Mouse (Mus musculus): ENCODE results near the gene Olfr461. TPM values are rescaled to one million over a fixed set of nuclear protein-coding genes. Genes with fewer than 3 reads are reported as not detected.

The Olfr461 gene
- total and polyA plus RNA-seq, 3 experiments, result not detected

DNA sequence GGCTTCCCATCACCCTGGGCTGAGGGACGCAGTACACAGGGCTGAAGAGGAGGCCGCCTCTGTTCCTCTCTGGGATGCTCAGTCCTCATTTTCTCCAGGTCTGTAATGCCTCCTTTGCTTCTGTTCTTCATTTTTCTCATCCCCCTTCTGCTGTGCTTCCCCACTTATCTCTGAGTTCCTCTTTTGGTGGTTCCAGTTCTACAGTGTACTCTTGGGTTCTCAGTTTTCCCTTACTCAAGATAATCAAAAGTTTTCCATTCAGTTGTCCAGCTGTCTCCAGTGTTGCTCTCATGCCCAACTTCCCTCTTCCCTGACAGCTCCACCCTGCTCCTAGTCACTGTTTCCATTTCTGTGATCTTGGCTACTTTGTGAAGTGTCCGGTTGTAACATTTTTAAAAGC is 18.8 kb upstream of the Olfr461 start:
- Histone ChIP-seq H3K9me3 (replicated peaks; ENCODE audit: insufficient read depth, low read length) (no peaks in the 10 kb centered on the region), H3K36me3 (ENCODE audit: control insufficient read depth in 1 of 2, insufficient read depth in 2 of 2, low read length in 2 of 2) (no peaks in the 10 kb centered on the region), H3K9ac (ENCODE audit: control insufficient read depth, low read depth, low read length, poor library complexity, severe bottlenecking) (no peak overlapping the region), H3K27me3 (ENCODE audit: control insufficient read depth in 1 of 2, insufficient read depth in 2 of 2, low read length in 2 of 2) (no peaks in the 10 kb centered on the region), H3K4me1 (ENCODE audit: control insufficient read depth in 1 of 2, insufficient read depth in 2 of 2, low read length in 2 of 2) (no peaks in the 10 kb centered on the region), H3K27ac (ENCODE audit: control insufficient read depth, low read depth, low read length) (no peak overlapping the region), H3K79me2 (ENCODE audit: control insufficient read depth, insufficient read depth, low read length, poor library complexity) (no peaks in the 10 kb centered on the region), H3K4me3 (ENCODE audit: control insufficient read depth in 1 of 2, insufficient read depth in 1 of 2, low read depth in 2 of 2, low read length in 2 of 2) (no peak overlapping the region)
- no peak for DNase-seq (ENCODE audit: low read depth, low spot score)
- TF ChIP-seq BHLHE40 (IDR thresholded peaks at IDR 0.05; ENCODE audit: borderline replicate concordance, low read depth, low read length) (no peak), RAD21 (IDR thresholded peaks at IDR 0.05; ENCODE audit: low read depth, low read length) (no peak), UBTF (IDR thresholded peaks at IDR 0.05; ENCODE audit: borderline replicate concordance, insufficient read depth, low read depth, low read length) (no peak), ZC3H11A (IDR thresholded peaks at IDR 0.05; ENCODE audit: low read depth, low read length) (no peak), MAX (IDR thresholded peaks at IDR 0.05; ENCODE audit: low read length) (no peak), ZMIZ1 (IDR thresholded peaks at IDR 0.05; ENCODE audit: low read depth, low read length) (no peak), POLR2AphosphoS2 (IDR thresholded peaks at IDR 0.05; ENCODE audit: low read length) (no peak), ZNF384 (IDR thresholded peaks at IDR 0.05; ENCODE audit: low read depth, low read length) (no peak)

DNA sequence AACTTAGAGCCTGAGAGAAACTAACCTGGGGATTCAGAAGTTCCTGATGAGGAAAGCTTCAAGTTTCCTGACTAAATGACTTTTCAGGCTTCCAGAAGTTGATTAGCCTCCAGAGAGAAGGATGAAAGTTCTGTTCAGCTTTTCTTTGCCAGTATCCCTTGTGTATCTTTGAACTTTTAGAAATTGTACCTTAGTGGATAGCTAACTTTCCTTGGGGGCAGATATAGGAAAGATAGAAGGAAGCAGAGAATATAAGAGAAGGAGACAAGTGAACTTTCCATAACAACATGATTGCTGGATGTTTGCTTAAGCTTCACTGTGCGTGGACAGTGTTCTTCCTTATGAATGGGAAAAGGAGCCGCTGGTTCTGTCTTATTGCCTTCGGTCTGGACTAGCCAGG is 14.3 kb upstream of the Olfr461 start, which contains the start of gene Olfr460:
Gene Olfr460 (plus strand): TSS at position 301 of the 400 bp plus-strand sequence.
- Histone ChIP-seq H3K79me2 (ENCODE audit: control insufficient read depth, insufficient read depth, low read length, poor library complexity) (no peaks in the 10 kb centered on the region), H3K9me3 (replicated peaks; ENCODE audit: insufficient read depth, low read length) (no peaks in the 10 kb centered on the region), H3K36me3 (ENCODE audit: control insufficient read depth in 1 of 2, insufficient read depth in 2 of 2, low read length in 2 of 2) (no peaks in the 10 kb centered on the region), H3K27me3 (ENCODE audit: control insufficient read depth in 1 of 2, insufficient read depth in 2 of 2, low read length in 2 of 2) (no peaks in the 10 kb centered on the region), H3K4me3 (ENCODE audit: control insufficient read depth in 1 of 2, insufficient read depth in 1 of 2, low read depth in 2 of 2, low read length in 2 of 2) (no peak within 1 kb of the TSS), H3K27ac (ENCODE audit: control insufficient read depth, low read depth, low read length) (no peak within 1 kb of the TSS), H3K9ac (ENCODE audit: control insufficient read depth, low read depth, low read length, poor library complexity, severe bottlenecking) (no peak within 1 kb of the TSS), H3K4me1 (ENCODE audit: control insufficient read depth in 1 of 2, insufficient read depth in 2 of 2, low read length in 2 of 2) (no peaks in the 10 kb centered on the region)
- DNase-seq (ENCODE audit: low read depth, low spot score), result no peak
- no peak for TF ChIP-seq KAT2A (conservative IDR thresholded peaks at IDR 0.05; ENCODE audit: low read depth, low read length)
- TF ChIP-seq MXI1 (IDR thresholded peaks at IDR 0.05; ENCODE audit: low read depth, low read length), result no peak
- no peak for TF ChIP-seq ZC3H11A (IDR thresholded peaks at IDR 0.05; ENCODE audit: low read depth, low read length)

DNA sequence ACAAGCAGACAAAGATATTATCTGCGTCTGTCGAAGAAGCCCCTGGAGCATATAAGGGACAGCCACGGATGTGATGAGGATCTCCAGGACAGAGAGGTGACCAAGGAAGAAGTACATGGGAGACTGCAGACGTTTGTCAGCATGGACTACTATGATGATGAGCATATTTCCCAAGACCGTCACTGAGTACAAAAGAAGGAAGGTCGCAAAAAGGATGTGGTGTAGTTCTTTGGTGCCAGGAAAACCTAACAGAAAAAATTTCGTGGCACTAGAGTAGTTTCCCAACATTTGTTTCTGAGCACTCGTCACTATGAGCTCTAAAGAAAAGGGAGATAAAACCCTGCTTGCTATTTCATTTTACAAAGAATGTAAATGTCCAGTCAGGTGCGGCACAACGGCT is 10.2 kb downstream of the Olfr461 start:
- no peaks in the 10 kb centered on the region for H3K4me1 ChIP-seq (ENCODE audit: control insufficient read depth in 1 of 2, insufficient read depth in 2 of 2, low read length in 2 of 2)
- no peak overlapping the region for H3K4me3 ChIP-seq (ENCODE audit: control insufficient read depth in 1 of 2, insufficient read depth in 1 of 2, low read depth in 2 of 2, low read length in 2 of 2)
- no peaks in the 10 kb centered on the region for H3K36me3 ChIP-seq (ENCODE audit: control insufficient read depth in 1 of 2, insufficient read depth in 2 of 2, low read length in 2 of 2)
- TF ChIP-seq EP300 (IDR thresholded peaks at IDR 0.05; ENCODE audit: low read depth in 1 of 2, low read length in 2 of 2), result no peak
- no peak for TF ChIP-seq CHD2 (IDR thresholded peaks at IDR 0.05; ENCODE audit: low read length)
- TF ChIP-seq USF2 (IDR thresholded peaks at IDR 0.05; ENCODE audit: borderline replicate concordance in 1 of 2, insufficient read depth in 1 of 2, low read depth in 1 of 2, low read length in 2 of 2), result no peak
- no peak for TF ChIP-seq JUND (IDR thresholded peaks at IDR 0.05; ENCODE audit: low read depth, low read length)
- no peak for TF ChIP-seq ELF1 (IDR thresholded peaks at IDR 0.05; ENCODE audit: low read depth, low read length)
- TF ChIP-seq RAD21 (IDR thresholded peaks at IDR 0.05; ENCODE audit: low read depth, low read length), result no peak
- no peak for TF ChIP-seq TAL1 (IDR thresholded peaks at IDR 0.05; ENCODE audit: low read length)
- no peak for TF ChIP-seq NELFE (IDR thresholded peaks at IDR 0.05; ENCODE audit: low read depth, low read length)
- TF ChIP-seq MXI1 (IDR thresholded peaks at IDR 0.05; ENCODE audit: low read depth, low read length), result no peak
- no peak for TF ChIP-seq POLR2AphosphoS5 (IDR thresholded peaks at IDR 0.05; ENCODE audit: borderline replicate concordance, low read depth, low read length)
- no peak overlapping the region for H3K27ac ChIP-seq (ENCODE audit: control insufficient read depth, low read depth, low read length)
- H3K79me2 ChIP-seq (ENCODE audit: control insufficient read depth, insufficient read depth, low read length, poor library complexity), result no peaks in the 10 kb centered on the region
- no peak overlapping the region for H3K9ac ChIP-seq (ENCODE audit: control insufficient read depth, low read depth, low read length, poor library complexity, severe bottlenecking)
- DNase-seq (ENCODE audit: low read depth, low spot score), result no peak
- no peaks in the 10 kb centered on the region for H3K9me3 ChIP-seq (replicated peaks; ENCODE audit: insufficient read depth, low read length)
- no peaks in the 10 kb centered on the region for H3K27me3 ChIP-seq (ENCODE audit: control insufficient read depth in 1 of 2, insufficient read depth in 2 of 2, low read length in 2 of 2)
